Mouse (Mus musculus) heart, postnatal 14 days (tissue): ENCODE data around the gene Golm1. TPM values are rescaled to one million over a fixed set of nuclear protein-coding genes. Genes with fewer than 3 reads are reported as not detected.
"Not testable (repeated sequence)": the region's sequence is repeated elsewhere in the genome, so short reads cannot be mapped to it uniquely, and the experiment has no call there.

Experiments
- DNase-seq, 2 experiments: peaks; one replicate each; pipeline ENCODE4 v3.0.0; 2021 to 2022
- intact Hi-C: fragments of 180-260 bp; cut with DNase I; formaldehyde crosslinking; loops from one replicate; pipeline ENCODE4 v1.15.1; 2025
- long read RNA-seq, 2 experiments: library from polyadenylated mRNA; stranded (forward); transcript quantifications; one replicate each; pipeline ENCODE4 v2.0.0; 2021
- total RNA-seq, 2 experiments: library from RNA; stranded (reverse); gene quantifications; 2 replicates each; pipeline ENCODE4 v1.2.3; 2021

Golm1 gene
- total RNA-seq: 10 to 100 TPM; 16.3 to 20.8 TPM
- long read RNA-seq, experiment 1, transcript Golm1-201 (10 exons, 3,954 nt): major isoform, 26 of 36 reads
- long read RNA-seq, experiment 1, partial matches to known transcripts: 2 of 36 reads
- long read RNA-seq, experiment 1, other reads (novel, unspliced or antisense): 6 of 36 reads
- long read RNA-seq, experiment 2, transcript Golm1-201 (10 exons, 3,954 nt): major isoform, 35 of 45 reads
- long read RNA-seq, experiment 2, partial matches to known transcripts: 0 of 45 reads
- long read RNA-seq, experiment 2, other reads (novel, unspliced or antisense): 10 of 45 reads

- intact Hi-C loops: no loop called here
- peak; percentile 75 to 77 for DNase-seq
These were observed at the start of gene Golm1 for GRCm38 (mm10) chr13:59675151-59676011. Gene Golm1, minus strand, starts transcription at chr13:59675811.

GRCm38 (mm10) chr13:59722089-59722488, 46.5 kb upstream of the Golm1 start:
- intact Hi-C loops: loop anchor here (10.0 kb wide), 1 partner anchor 1077 kb away; no protein-coding TSS in a partner anchor
- not testable (repeated sequence) for DNase-seq

- no peak for DNase-seq
These were observed 43.9 kb upstream of the Golm1 start for GRCm38 (mm10) chr13:59719475-59719874.

DNA sequence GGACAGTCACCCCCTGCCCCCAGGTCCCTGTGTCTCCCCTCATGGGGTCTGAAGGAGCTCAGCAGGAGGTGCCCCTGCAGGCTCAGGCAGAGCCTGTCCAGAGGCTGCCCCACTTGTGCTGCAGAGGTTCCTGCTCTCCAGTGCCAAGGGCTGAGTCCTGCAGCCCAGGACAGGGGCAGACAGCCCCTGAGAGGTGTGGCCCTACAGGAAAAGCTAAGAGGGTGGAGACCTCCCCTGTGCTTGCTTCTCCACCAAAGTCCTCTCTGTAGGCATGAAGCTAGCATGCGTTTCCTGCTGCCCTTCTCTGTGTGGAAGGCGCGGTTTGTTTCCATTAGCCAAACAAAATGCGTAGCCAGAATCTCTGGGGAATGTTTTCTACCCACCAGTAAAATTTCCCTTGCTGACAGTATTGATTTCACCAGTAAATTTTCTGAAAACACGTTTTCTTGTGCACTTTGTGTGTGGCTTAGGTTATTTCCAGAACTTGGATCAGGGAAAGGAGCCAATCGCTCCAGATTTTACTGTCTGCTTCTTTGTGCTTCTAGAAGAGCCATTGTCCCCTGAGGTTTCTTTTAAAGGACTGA, 43.3 kb upstream of the Golm1 start:
- peak; percentile 19 to 22 for DNase-seq
- intact Hi-C loops: not testable (repeated sequence)

More at GRCm38 (mm10) chr13:59719475-59719874, 43.9 kb upstream of the Golm1 start:
- intact Hi-C loops: no loop called here

DNA sequence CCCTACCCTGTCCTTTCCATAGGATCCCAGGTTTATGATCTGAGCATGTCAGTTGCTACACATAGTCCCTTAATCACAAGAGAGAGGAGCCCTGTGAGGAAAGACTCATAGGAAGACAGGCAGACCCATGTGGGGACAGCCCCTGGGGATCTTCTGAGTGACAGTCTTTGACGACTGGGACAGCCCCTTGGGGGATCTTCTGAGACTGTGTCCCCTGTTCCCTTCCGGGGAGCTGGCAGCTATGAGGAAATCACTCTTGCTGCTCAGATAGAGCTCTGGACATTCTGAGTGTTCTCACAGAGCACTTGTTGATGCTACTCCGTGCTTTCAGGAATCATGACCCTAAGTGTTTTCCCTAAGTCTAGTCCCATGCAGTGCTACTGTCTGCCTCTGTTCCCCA, 38.1 kb upstream of the Golm1 start:
- intact Hi-C loops: no loop called here
- DNase-seq: no peak

DNA sequence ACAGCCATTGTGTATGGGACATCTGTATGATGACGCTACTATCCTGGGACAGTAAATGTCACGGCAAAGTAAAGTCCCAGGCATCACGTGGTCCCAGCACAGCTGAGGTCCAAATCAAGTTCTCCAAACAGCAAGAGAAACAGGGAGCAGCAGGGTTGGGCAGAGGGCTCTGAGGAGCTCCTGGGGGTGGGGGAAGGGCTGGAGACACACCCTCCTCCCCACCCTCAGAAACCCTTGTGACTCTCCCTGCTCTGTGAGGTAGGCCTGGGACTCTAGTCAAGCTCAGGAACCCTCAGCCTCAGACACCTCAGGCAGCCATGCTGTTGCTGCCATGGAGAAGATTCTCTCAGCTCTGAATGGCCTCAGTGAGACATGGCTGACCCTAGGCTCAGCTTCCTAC, 36.4 kb upstream of the Golm1 start, which contains the start of gene Spata31d1b:
Spata31d1b (plus strand) TSS at position 301 of the 400 bp plus-strand sequence.
- DNase-seq, intact Hi-C loops: not testable (repeated sequence)

- DNase-seq: no peak
- intact Hi-C loops: no loop called here
These were observed 34.6 kb upstream of the Golm1 start, which contains the start of gene Spata31d1a for GRCm38 (mm10) chr13:59710230-59710629. Gene Spata31d1a, minus strand, starts transcription at chr13:59710330.

DNA sequence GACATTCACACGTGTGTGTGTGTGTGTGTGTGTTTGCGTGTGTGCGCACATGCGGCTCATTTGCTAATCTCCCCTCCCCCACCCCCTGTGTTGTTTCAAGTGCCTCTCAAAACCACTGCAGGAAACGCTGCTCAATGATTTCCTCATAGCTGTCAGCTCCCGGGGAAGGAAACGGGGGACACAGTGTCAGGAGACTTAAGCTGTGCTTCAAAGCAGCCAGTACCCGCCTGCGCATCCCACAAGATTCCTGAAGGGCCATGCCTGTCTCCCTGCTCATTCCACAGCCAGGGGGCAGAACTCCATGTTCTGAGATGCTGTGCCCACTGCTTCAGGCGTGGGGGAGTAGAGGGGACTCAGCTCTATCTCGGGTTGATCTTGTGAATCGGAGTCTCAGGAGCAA, 29.0 kb upstream of the Golm1 start:
- peak in 1 of 2 experiments; percentile 29 for DNase-seq
- intact Hi-C loops: no loop called here

DNA sequence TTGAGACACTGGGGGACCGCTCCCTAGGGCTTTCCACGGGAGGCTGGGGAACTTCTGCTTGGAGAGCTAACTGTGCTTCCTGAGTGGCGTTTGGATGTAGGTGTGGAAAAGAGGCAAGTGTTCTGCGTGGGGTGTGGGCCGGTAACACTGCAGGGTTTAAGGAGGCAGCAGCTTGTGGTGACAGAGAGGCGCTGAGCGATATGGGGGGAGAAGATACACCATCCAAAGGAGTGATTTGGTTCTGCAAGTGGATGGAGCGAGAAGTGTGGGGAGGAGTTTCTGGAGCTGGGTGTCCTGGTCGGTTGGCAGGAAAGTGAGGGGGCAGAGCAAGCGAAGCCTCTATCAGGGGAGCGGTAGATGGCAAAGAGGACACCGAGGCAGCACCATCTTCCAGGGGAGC, 27.9 kb upstream of the Golm1 start:
- DNase-seq: no peak
- intact Hi-C loops: no loop called here

- DNase-seq, intact Hi-C loops: not testable (repeated sequence)
These were observed 24.5 kb upstream of the Golm1 start for GRCm38 (mm10) chr13:59700137-59700536.

DNA sequence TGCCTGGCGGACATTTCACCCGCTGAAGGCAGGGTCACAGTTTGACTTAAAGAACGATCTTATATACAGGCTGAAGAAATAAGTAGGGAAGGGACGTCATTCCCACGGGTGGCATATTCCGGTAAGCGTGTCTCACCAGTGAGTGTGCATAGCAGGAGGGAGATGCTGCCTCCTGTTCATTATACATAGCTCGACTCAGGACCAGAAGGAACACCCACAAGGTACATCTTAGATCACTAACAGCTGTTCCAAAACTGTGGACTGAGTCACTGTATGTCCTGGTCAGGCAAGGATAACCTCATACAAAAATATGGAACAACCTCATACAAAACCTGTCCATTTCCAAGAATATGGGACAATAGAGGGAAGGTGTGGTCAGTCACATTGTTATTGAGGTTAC, 23.5 kb upstream of the Golm1 start:
- intact Hi-C loops: no loop called here
- DNase-seq: no peak

GRCm38 (mm10) chr13:59695781-59696180, 20.2 kb upstream of the Golm1 start:
- intact Hi-C loops: no loop called here
- no peak for DNase-seq

GRCm38 (mm10) chr13:59694008-59694407, 18.4 kb upstream of the Golm1 start, which contains the start of gene 4921517D22Rik:
Gene 4921517D22Rik, minus strand, starts transcription at chr13:59694108.
- DNase-seq: no peak
- intact Hi-C loops: no loop called here

GRCm38 (mm10) chr13:59691478-59691877, 15.9 kb upstream of the Golm1 start:
- DNase-seq: no peak
- intact Hi-C loops: no loop called here

- no peak for DNase-seq
- intact Hi-C loops: no loop called here
These were observed 15.0 kb upstream of the Golm1 start for GRCm38 (mm10) chr13:59690576-59690975.

GRCm38 (mm10) chr13:59689843-59690242, 14.2 kb upstream of the Golm1 start:
- DNase-seq: no peak
- intact Hi-C loops: no loop called here

DNA sequence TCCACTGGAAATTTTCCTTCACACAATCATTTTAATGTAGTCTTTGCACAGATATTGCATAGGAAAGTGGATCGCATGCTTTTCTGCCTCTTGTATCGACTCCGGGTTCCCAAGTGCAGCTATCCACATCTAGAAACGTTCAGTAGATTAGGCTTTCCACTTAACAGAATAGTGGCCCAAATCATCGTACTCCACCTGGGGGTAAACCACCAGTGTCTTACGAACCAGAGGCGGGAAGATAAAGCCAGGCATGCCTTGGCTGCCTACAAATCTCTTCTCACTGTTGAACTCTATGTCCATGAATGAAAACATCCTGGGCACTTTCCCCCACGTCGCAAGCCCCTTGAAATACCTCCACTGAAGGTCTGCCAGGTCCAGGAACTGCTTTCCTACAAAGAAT, 13.7 kb upstream of the Golm1 start:
- DNase-seq: no peak
- intact Hi-C loops: no loop called here

DNA sequence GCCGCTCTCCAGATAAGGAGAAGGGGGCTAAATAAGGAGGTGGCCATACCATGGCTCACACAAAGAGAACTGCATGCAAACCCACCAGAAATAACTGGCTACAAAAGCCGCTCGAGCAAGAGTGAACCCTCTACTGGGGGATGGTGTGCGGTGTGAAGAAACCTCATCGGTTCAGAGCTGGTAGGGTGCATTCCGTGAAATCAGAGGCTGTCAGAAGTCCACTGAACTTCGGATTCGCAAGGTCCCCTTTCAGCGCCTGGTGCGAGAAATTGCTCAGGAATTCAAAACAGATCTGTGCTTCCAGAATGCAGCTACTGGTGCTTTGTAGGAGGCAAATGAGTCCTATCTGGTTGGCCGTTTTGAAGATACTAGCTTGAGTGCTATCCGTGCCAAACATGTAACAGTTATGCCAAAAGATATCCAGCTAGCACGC, 12.7 kb upstream of the Golm1 start:
- peak; percentile 28 to 37 for DNase-seq
- intact Hi-C loops: no loop called here

DNA sequence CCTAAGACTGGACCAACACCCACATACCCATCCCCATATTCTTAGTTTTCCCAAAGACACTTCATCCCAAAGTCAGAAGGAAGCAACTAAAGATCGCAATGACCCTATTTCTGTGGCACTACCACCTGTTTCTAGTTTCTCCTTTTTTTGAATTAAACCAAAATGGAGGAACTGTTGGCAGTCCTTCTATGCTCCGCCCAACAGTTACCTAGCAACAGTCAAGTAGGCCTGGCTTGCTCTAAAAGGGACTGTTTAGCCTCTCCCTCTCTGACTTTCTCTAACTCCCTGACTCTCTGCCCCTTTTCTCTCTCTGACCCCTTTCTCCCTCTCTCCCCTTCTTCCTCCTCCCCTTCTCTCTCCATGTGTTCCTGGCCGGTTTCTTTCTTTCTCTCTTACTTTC, 9.6 kb upstream of the Golm1 start:
- intact Hi-C loops: no loop called here
- DNase-seq: no peak

DNA sequence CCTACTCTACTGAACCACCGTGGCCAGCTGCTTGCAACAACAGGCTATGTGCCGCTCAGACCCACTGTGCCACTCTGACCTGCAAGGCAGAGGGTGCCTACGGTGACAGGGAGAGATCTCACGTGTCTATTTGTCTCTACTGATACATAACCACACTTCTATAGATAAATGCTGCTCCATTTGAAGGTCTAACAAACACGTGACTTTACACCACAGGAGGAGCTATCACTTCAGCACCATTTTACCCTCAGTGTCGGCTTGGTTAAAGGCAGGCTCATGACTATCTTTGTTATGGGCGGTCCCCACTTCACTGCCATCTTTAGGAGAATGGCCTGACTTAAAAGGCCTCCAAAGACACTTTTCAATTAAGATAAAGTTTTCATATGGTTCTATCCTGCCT, 7.0 kb upstream of the Golm1 start:
- DNase-seq: no peak
- intact Hi-C loops: no loop called here

GRCm38 (mm10) chr13:59679908-59680307, 4.3 kb upstream of the Golm1 start:
- intact Hi-C loops: no loop called here

More at GRCm38 (mm10) chr13:59679908-59680307, 4.3 kb upstream of the Golm1 start:
- DNase-seq: no peak
